Mouse (Mus musculus) midbrain, embryonic 16.5 days (tissue): ENCODE measurements around the gene Krtap4-6. TPM values are rescaled to one million over a fixed set of nuclear protein-coding genes. Genes with fewer than 3 reads are reported as not detected.
"Not testable (repeated sequence)": the region's sequence is repeated elsewhere in the genome, so short reads cannot be mapped to it uniquely, and the experiment has no call there.

Experiments used
- ATAC-seq: fragments of 200-750 bp; cut with Nextera tagmentation; 2 replicates; pipeline ENCODE4 v1.8.0; 2017; ENCODE audit warnings: moderate TSS enrichment
- H3K27ac ChIP-seq: fragments of 300-500 bp; sonication (generic); 2 replicates; pipeline ENCODE4 v1.5.1; 2014; ENCODE audit warnings: mild to moderate bottlenecking, low read length, mixed read lengths
- H3K27me3 ChIP-seq: fragments of 300-500 bp; sonication (generic); 2 replicates; pipeline ENCODE4 v1.6.1; 2014; ENCODE audit warnings: low read depth, low read length, mixed read lengths; ENCODE audit not compliant: control insufficient read depth, insufficient read depth
- H3K36me3 ChIP-seq: fragments of 300-500 bp; sonication (generic); 2 replicates; pipeline ENCODE4 v1.6.1; 2014; ENCODE audit warnings: mild to moderate bottlenecking, low read length, moderate library complexity, mixed read lengths; ENCODE audit not compliant: control insufficient read depth, insufficient read depth
- H3K4me1 ChIP-seq: fragments of 300-500 bp; sonication (generic); 2 replicates; pipeline ENCODE4 v1.6.1; 2014; ENCODE audit warnings: mild to moderate bottlenecking, low read length, mixed read lengths; ENCODE audit not compliant: control insufficient read depth, insufficient read depth
- H3K4me2 ChIP-seq: fragments of 300-500 bp; sonication (generic); 2 replicates; pipeline ENCODE4 v1.6.1; 2014; ENCODE audit warnings: mild to moderate bottlenecking, low read length, mixed read lengths
- H3K4me3 ChIP-seq: fragments of 300-500 bp; sonication (generic); 2 replicates; pipeline ENCODE4 v1.5.1; 2014; ENCODE audit warnings: low read depth, mild to moderate bottlenecking, low read length, moderate library complexity, mixed read lengths
- H3K9ac ChIP-seq: fragments of 300-500 bp; sonication (generic); 2 replicates; pipeline ENCODE4 v1.6.1; 2014; ENCODE audit warnings: low read depth, low read length, mixed read lengths
- H3K9me3 ChIP-seq: fragments of 300-500 bp; sonication (generic); replicated peaks from 2 replicates; pipeline ENCODE4 v1.6.1; 2014; ENCODE audit warnings: mild to moderate bottlenecking, low read length, mixed read lengths; ENCODE audit not compliant: control insufficient read depth, poor library complexity, severe bottlenecking
- WGBS: fragments of 180-500 bp; shearing (Covaris S2); extraction: QIAGEN DNeasy Blood & Tissue Kit; methylation state at CpG from one replicate; pipeline ENCODE4 v1.1.7; 2014; 5-methylcytosine and 5-hydroxymethylcytosine counted together
- polyA plus RNA-seq: library from polyadenylated mRNA; unstranded; fragments of >200 nt; fragmentation: Nextera tagmentation; extraction: Ambion mirVana; gene quantifications from 2 replicates; pipeline ENCODE4 v1.2.1, GENCODE M21; 2015

The Krtap4-6 gene
- polyA plus RNA-seq, 1 experiment from 2014 or later, result not detected

- ATAC-seq, result no peak
- H3K27me3 ChIP-seq, result no peaks in the 10 kb centered on the region
- H3K36me3 ChIP-seq, result no peaks in the 10 kb centered on the region
- H3K4me2 ChIP-seq, result no peak overlapping the region
- whole genome bisulfite sequencing, result 92% methylated on average over 15 of the region's 15 CpGs
- H3K27ac ChIP-seq, result no peak overlapping the region
- no peak overlapping the region for H3K4me3 ChIP-seq
- H3K4me1 ChIP-seq, result no peaks in the 10 kb centered on the region
- no peak overlapping the region for H3K9ac ChIP-seq
- H3K9me3 ChIP-seq, result no peaks in the 10 kb centered on the region
Measured at GRCm38 (mm10) chr11:99646444-99646843, 19.3 kb downstream of the Krtap4-6 start.

DNA sequence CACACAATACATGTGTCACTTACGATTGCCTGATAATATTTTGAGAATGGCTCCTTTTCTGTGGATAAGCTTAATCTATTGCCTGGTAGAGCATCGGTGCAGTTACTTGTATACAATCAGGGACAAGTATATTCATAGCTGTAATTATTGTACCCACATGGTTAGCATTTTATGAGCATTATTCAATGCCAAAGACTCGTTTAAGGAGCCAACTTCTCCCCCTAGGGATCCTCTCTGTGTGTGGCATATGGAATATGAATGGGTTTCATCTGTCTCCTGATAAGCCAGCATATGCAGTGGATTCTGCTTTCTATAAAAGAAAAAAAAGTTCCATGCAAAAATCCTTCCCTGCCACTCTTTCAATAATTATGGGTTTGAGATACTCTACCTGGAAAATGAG is 21.4 kb downstream of the Krtap4-6 start:
- H3K27ac ChIP-seq, result no peak overlapping the region
- no peak overlapping the region for H3K9ac ChIP-seq
- H3K36me3 ChIP-seq, result no peaks in the 10 kb centered on the region
- ATAC-seq, result no peak
- no peak overlapping the region for H3K4me2 ChIP-seq
- no peaks in the 10 kb centered on the region for H3K9me3 ChIP-seq
- 73% methylated on average over 3 of the region's 3 CpGs for WGBS
- no peaks in the 10 kb centered on the region for H3K4me1 ChIP-seq
- H3K4me3 ChIP-seq, result no peak overlapping the region
- no peaks in the 10 kb centered on the region for H3K27me3 ChIP-seq

- not testable (repeated sequence) for H3K36me3 ChIP-seq, H3K4me2 ChIP-seq, H3K4me3 ChIP-seq, H3K27ac ChIP-seq, H3K4me1 ChIP-seq, ATAC-seq, H3K9me3 ChIP-seq, H3K27me3 ChIP-seq, H3K9ac ChIP-seq
- WGBS, result 84% methylated on average over 9 of the region's 9 CpGs
Measured at GRCm38 (mm10) chr11:99643635-99644139, 22.1 kb downstream of the Krtap4-6 start, which contains the start of gene Krtap4-7. Gene Krtap4-7, minus strand, starts transcription at chr11:99644089.

DNA sequence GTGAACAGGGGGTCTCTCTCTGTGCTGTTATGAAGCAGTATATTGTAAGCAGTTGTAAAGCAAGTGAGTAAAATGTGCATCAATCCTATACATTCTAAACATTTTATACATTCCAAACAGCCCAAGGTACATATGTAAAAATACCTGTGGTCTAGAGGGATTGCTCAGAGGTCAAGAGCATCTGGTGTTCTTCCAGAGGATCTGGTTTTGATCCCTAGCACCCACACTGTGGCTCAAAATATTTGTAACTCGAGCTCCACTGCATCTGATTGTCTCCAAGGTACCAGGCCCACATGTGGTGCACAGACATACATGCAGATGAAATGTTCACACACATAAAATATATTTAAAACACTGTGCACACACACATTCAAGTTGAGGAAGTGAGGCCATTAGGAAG is 24.8 kb downstream of the Krtap4-6 start:
- no peaks in the 10 kb centered on the region for H3K4me1 ChIP-seq
- no peak overlapping the region for H3K4me3 ChIP-seq
- no peak overlapping the region for H3K27ac ChIP-seq
- no peaks in the 10 kb centered on the region for H3K36me3 ChIP-seq
- 55% methylated on average over 1 of the region's 1 CpGs for WGBS
- H3K9me3 ChIP-seq, result no peaks in the 10 kb centered on the region
- no peaks in the 10 kb centered on the region for H3K27me3 ChIP-seq
- no peak overlapping the region for H3K4me2 ChIP-seq
- H3K9ac ChIP-seq, result no peak overlapping the region
- ATAC-seq, result no peak

- Histone ChIP-seq H3K4me3 (no peak overlapping the region), H3K36me3 (no peaks in the 10 kb centered on the region), H3K9ac (no peak overlapping the region), H3K27me3 (no peaks in the 10 kb centered on the region), H3K27ac (no peak overlapping the region), H3K4me1 (no peaks in the 10 kb centered on the region), H3K9me3 (no peaks in the 10 kb centered on the region), H3K4me2 (no peak overlapping the region)
- 62% methylated on average over 1 of the region's 1 CpGs for WGBS
- ATAC-seq, result no peak
Measured at GRCm38 (mm10) chr11:99637086-99637485, 28.7 kb downstream of the Krtap4-6 start.

- Histone ChIP-seq H3K9me3 (no peaks in the 10 kb centered on the region), H3K4me2 (no peak within 1 kb of the TSS), H3K27ac (no peak within 1 kb of the TSS), H3K36me3 (no peaks in the 10 kb centered on the region), H3K27me3 (no peaks in the 10 kb centered on the region), H3K4me1 (no peaks in the 10 kb centered on the region), H3K4me3 (no peak within 1 kb of the TSS), H3K9ac (no peak within 1 kb of the TSS)
- 37% methylated on average over 8 of the region's 8 CpGs for WGBS
- no peak for ATAC-seq
Measured at GRCm38 (mm10) chr11:99634653-99635134, 31.1 kb downstream of the Krtap4-6 start, which contains the start of gene Krtap4-2. Gene Krtap4-2, minus strand, starts transcription at chr11:99635084.

- Histone ChIP-seq H3K27ac (no peak overlapping the region), H3K9me3 (no peaks in the 10 kb centered on the region), H3K4me2 (no peak overlapping the region), H3K4me3 (no peak overlapping the region), H3K36me3 (no peaks in the 10 kb centered on the region), H3K4me1 (no peaks in the 10 kb centered on the region), H3K9ac (no peak overlapping the region), H3K27me3 (no peaks in the 10 kb centered on the region)
- ATAC-seq, result no peak
- 75% methylated on average over 2 of the region's 2 CpGs for WGBS
Measured at GRCm38 (mm10) chr11:99633293-99633692, 32.5 kb downstream of the Krtap4-6 start.

DNA sequence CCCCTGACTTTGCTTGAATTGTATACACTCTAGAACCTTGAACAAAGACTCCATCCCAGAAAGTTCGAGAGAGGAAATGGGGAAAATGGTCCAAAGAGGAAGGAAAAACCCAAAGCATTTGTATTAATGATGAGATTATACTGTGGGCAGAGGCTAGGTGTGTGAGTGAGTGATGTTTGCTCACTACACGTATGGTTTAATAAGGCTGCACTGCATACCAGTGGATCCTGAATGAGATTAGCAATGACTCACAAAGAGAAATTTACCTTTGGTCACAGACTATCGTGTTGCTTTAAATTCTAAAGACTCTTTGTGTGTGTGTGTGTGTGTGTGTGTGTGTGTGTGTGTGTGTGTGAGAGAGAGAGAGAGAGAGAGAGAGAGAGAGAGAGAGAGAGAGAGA is 34.9 kb downstream of the Krtap4-6 start:
- Histone ChIP-seq H3K4me2 (no peak overlapping the region), H3K9ac (no peak overlapping the region), H3K27ac (no peak overlapping the region), H3K27me3 (no peaks in the 10 kb centered on the region), H3K4me3 (no peak overlapping the region), H3K9me3 (no peaks in the 10 kb centered on the region), H3K36me3 (no peaks in the 10 kb centered on the region), H3K4me1 (no peaks in the 10 kb centered on the region)
- ATAC-seq, result no peak
- 79% methylated on average over 3 of the region's 3 CpGs for whole genome bisulfite sequencing

DNA sequence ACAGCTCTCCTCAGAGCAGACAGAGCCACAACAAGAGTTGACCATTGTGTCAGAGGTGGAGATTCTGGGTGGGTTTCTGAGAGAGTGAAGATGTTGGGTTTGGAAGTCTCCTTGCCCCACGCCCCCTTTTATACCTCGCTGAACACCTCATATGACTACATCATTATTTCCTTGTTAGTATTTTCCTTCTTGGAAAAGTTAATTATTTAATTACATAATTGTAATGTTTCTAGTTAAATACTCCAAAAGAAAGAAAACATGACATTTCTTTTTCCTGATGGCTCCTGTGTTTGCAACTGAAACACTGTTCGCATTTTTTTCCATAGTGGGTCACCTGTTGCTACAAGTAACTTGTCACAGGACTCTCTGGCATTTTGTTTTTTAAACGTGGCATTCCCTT is 37.6 kb downstream of the Krtap4-6 start, which contains the start of gene Krtap4-1:
Gene Krtap4-1, minus strand, starts transcription at position 101 of the 400 bp plus-strand sequence.
- 80% methylated on average over 4 of the region's 4 CpGs for WGBS
- no peak for ATAC-seq

More for the DNA sequence above, 37.6 kb downstream of the Krtap4-6 start, which contains the start of gene Krtap4-1:
- Histone ChIP-seq H3K4me1 (no peaks in the 10 kb centered on the region), H3K36me3 (no peaks in the 10 kb centered on the region), H3K9ac (no peak within 1 kb of the TSS), H3K27ac (no peak within 1 kb of the TSS), H3K4me2 (no peak within 1 kb of the TSS), H3K4me3 (no peak within 1 kb of the TSS), H3K9me3 (no peaks in the 10 kb centered on the region), H3K27me3 (no peaks in the 10 kb centered on the region)
